Mouse (Mus musculus) erythroblast, adult 5-6 weeks (primary cell): ENCODE measurements around the gene Entpd7. TPM values are rescaled to one million over a fixed set of nuclear protein-coding genes. Genes with fewer than 3 reads are reported as not detected.

Experiments used
- ATAC-seq: replicated peaks from 2 replicates; pipeline ENCODE4 v1.8.0; 2016; ENCODE audit warnings: moderate number of reproducible peaks, mild to moderate bottlenecking, moderate TSS enrichment, inconsistent platforms; ENCODE audit not compliant: poor library complexity, low FRiP score, severe bottlenecking
- total RNA-seq, 2 experiments: library from RNA; stranded (forward) in 1 of 2; stranded (reverse) in 1 of 2; fragments of 150-400 nt in 1 of 2; fragments of 200-764, 138-1000 nt in 1 of 2; gene quantifications; 2 replicates each; pipeline versions ENCODE4 v1.2.3 to v1.2.4; 2015 to 2017; ENCODE audit warnings: low replicate concordance in 2 of 2

The Entpd7 gene
- total RNA-seq, 2 experiments from 2014 or later: 1.1 to 3.8 TPM

- ATAC-seq: no peak
Observed at GRCm38 (mm10) chr19:43761543-43762256, 72.2 kb downstream of the Entpd7 start.

- no peak for ATAC-seq
Observed at GRCm38 (mm10) chr19:43762410-43762809, 72.9 kb downstream of the Entpd7 start.

- no peak for ATAC-seq
Observed at GRCm38 (mm10) chr19:43766451-43766850, 77.0 kb downstream of the Entpd7 start.

- no peak for ATAC-seq
Observed at GRCm38 (mm10) chr19:43767549-43768322, 78.3 kb downstream of the Entpd7 start.

GRCm38 (mm10) chr19:43769366-43769960 is 80.0 kb downstream of the Entpd7 start:
- ATAC-seq: no peak

GRCm38 (mm10) chr19:43770584-43770983 is 81.1 kb downstream of the Entpd7 start:
- ATAC-seq: no peak

- ATAC-seq: no peak
Observed at GRCm38 (mm10) chr19:43771499-43771969, 82.1 kb downstream of the Entpd7 start.

- no peak for ATAC-seq
Observed at GRCm38 (mm10) chr19:43772311-43772710, 82.8 kb downstream of the Entpd7 start.

- no peak for ATAC-seq
Observed at GRCm38 (mm10) chr19:43775433-43775832, 86.0 kb downstream of the Entpd7 start.

GRCm38 (mm10) chr19:43776561-43776960 is 87.1 kb downstream of the Entpd7 start:
- ATAC-seq: no peak

GRCm38 (mm10) chr19:43777308-43777707 is 87.8 kb downstream of the Entpd7 start:
- ATAC-seq: no peak

- no peak for ATAC-seq
Observed at GRCm38 (mm10) chr19:43780391-43780790, 90.9 kb downstream of the Entpd7 start.

GRCm38 (mm10) chr19:43781980-43782379 is 92.5 kb downstream of the Entpd7 start, which contains the start of gene Abcc2:
TSS of gene Abcc2 (plus strand) at chr19:43782192.
- no peak for ATAC-seq

Other genes with a start within 250 kb of the Entpd7 start
- not detected in 2 replicates for gene Cnnm1, start 249.2 kb upstream of the Entpd7 start, total RNA-seq (2015; ENCODE audit: low replicate concordance)
- gene Cnnm1, start 249.2 kb upstream of the Entpd7 start, total RNA-seq (2017; ENCODE audit: low replicate concordance): not detected in 2 replicates
- gene Got1, start 165.1 kb upstream of the Entpd7 start, total RNA-seq (2015; ENCODE audit: low replicate concordance): 4.6 and 6.5 TPM in 2 replicates
- gene Got1, start 165.1 kb upstream of the Entpd7 start, total RNA-seq (2017; ENCODE audit: low replicate concordance): 7.2 and 8.2 TPM in 2 replicates
- gene Nkx2-3, start 77.3 kb upstream of the Entpd7 start, total RNA-seq (2015; ENCODE audit: low replicate concordance): 1.7 TPM in 1 of 2 replicates, not detected in the other
- not detected in 2 replicates for gene Nkx2-3, start 77.3 kb upstream of the Entpd7 start, total RNA-seq (2017; ENCODE audit: low replicate concordance)
- gene Slc25a28, start 14.8 kb upstream of the Entpd7 start, total RNA-seq (2015; ENCODE audit: low replicate concordance): 3.8 and 12.1 TPM in 2 replicates
- gene Slc25a28, start 14.8 kb upstream of the Entpd7 start, total RNA-seq (2017; ENCODE audit: low replicate concordance): 9.7 and 10.9 TPM in 2 replicates
- gene Cutc, start 63.3 kb downstream of the Entpd7 start, total RNA-seq (2015; ENCODE audit: low replicate concordance): 11.1 and 23.2 TPM in 2 replicates
- gene Cutc, start 63.3 kb downstream of the Entpd7 start, total RNA-seq (2017; ENCODE audit: low replicate concordance): 2.8 and 6.1 TPM in 2 replicates
- 1.9 and 6.1 TPM in 2 replicates for gene Cox15, start 63.3 kb downstream of the Entpd7 start, total RNA-seq (2015; ENCODE audit: low replicate concordance)
- 4.0 and 5.2 TPM in 2 replicates for gene Cox15, start 63.3 kb downstream of the Entpd7 start, total RNA-seq (2017; ENCODE audit: low replicate concordance)
- gene Abcc2, start 92.5 kb downstream of the Entpd7 start, total RNA-seq (2015; ENCODE audit: low replicate concordance): 0.38 TPM in 1 of 2 replicates, not detected in the other
- 1.4 and 3.8 TPM in 2 replicates for gene Abcc2, start 92.5 kb downstream of the Entpd7 start, total RNA-seq (2017; ENCODE audit: low replicate concordance)